Mouse (Mus musculus): ENCODE measurements around the gene Gm7233.
"Not testable (repeated sequence)": the region's sequence is repeated elsewhere in the genome, so short reads cannot be mapped to it uniquely, and the experiment has no call there.

Gene Gm7233

GRCm38 (mm10) chr14:43179567-43179966, at the start of gene Gm7233:
Gm7233 (plus strand) TSS chr14:43179867.
- in situ Hi-C loops (cut with MboI; ENCODE audit: low sequenced_read_pairs): not testable (repeated sequence)

- in situ Hi-C loops (cut with MboI; ENCODE audit: low sequenced_read_pairs): not testable (repeated sequence)
Measured at GRCm38 (mm10) chr14:43167189-43167588, 12.5 kb upstream of the Gm7233 start.

GRCm38 (mm10) chr14:43167942-43168341, 11.7 kb upstream of the Gm7233 start:
- in situ Hi-C loops (cut with MboI; ENCODE audit: low sequenced_read_pairs): not testable (repeated sequence)

- in situ Hi-C loops (cut with MboI; ENCODE audit: low sequenced_read_pairs): not testable (repeated sequence)
Measured at GRCm38 (mm10) chr14:43168573-43169170, 11.0 kb upstream of the Gm7233 start.

GRCm38 (mm10) chr14:43235204-43235603, 55.5 kb downstream of the Gm7233 start, which contains the start of gene Gm8122:
Gm8122 (minus strand) TSS chr14:43235304.
- in situ Hi-C loops (cut with MboI; ENCODE audit: low sequenced_read_pairs): not testable (repeated sequence)

Measured in CH12F3 (cell line).